Mouse (Mus musculus) lung, embryonic 15.5 days (tissue): ENCODE data around the gene Pabpc6. TPM values are rescaled to one million over a fixed set of nuclear protein-coding genes. Genes with fewer than 3 reads are reported as not detected.
A peak's percentile ranks its signal among the peaks of the same experiment; 100 is the strongest.

Source experiments
- ATAC-seq: fragments of 200-750 bp; cut with Nextera tagmentation; 2 replicates; pipeline ENCODE4 v1.8.0; 2017; ENCODE audit warnings: moderate number of reproducible peaks, borderline replicate concordance; ENCODE audit not compliant: low FRiP score, low TSS enrichment; ENCODE audit errors: extremely low read depth
- H3K27ac ChIP-seq: fragments of 300-500 bp; sonication (generic); 2 replicates; pipeline ENCODE4 v1.5.1; 2015; ENCODE audit warnings: moderate library complexity, mild to moderate bottlenecking, inconsistent platforms
- H3K27me3 ChIP-seq: fragments of 300-500 bp; sonication (generic); 2 replicates; pipeline ENCODE4 v1.6.1; 2015; ENCODE audit warnings: inconsistent platforms
- H3K36me3 ChIP-seq: fragments of 300-500 bp; sonication (generic); 2 replicates; pipeline ENCODE4 v1.6.1; 2015; ENCODE audit warnings: inconsistent platforms
- H3K4me1 ChIP-seq: fragments of 300-500 bp; sonication (generic); 2 replicates; pipeline ENCODE4 v1.6.1; 2015; ENCODE audit warnings: inconsistent platforms
- H3K4me2 ChIP-seq: fragments of 300-500 bp; sonication (generic); 2 replicates; pipeline ENCODE4 v1.6.1; 2015; ENCODE audit warnings: inconsistent platforms, mild to moderate bottlenecking, moderate library complexity
- H3K4me3 ChIP-seq: fragments of 300-500 bp; sonication (generic); 2 replicates; pipeline ENCODE4 v1.5.1; 2015; ENCODE audit warnings: mild to moderate bottlenecking, inconsistent platforms
- H3K9ac ChIP-seq: fragments of 300-500 bp; sonication (generic); 2 replicates; pipeline ENCODE4 v1.6.1; 2015; ENCODE audit warnings: inconsistent platforms
- H3K9me3 ChIP-seq: fragments of 300-500 bp; sonication (generic); 2 replicates; pipeline ENCODE4 v1.6.1; 2016; ENCODE audit warnings: inconsistent platforms
- WGBS: fragments of 180-500 bp; shearing (Covaris S2); methylation state at CpG from one replicate; pipeline ENCODE4 v1.1.7; 2015; 5-methylcytosine and 5-hydroxymethylcytosine counted together
- polyA plus RNA-seq: library from polyadenylated mRNA; unstranded; fragments of >200 nt; fragmentation: Nextera tagmentation; extraction: Ambion mirVana; gene quantifications from 2 replicates; pipeline ENCODE4 v1.2.1, GENCODE M21; 2015

Gene Pabpc6
- not detected in 2 replicates for polyA plus RNA-seq

GRCm38 (mm10) chr17:9669283-9669905 lies at the start of gene Pabpc6:
TSS of gene Pabpc6 (minus strand) at chr17:9669717.
- no peaks in the 10 kb centered on the region for H3K4me1 ChIP-seq
- H3K36me3 ChIP-seq, result no peaks in the 10 kb centered on the region
- H3K27ac ChIP-seq, result no peak within 1 kb of the TSS
- no peak within 1 kb of the TSS for H3K9ac ChIP-seq
- H3K27me3 ChIP-seq, result no peaks in the 10 kb centered on the region
- H3K4me2 ChIP-seq, result no peak within 1 kb of the TSS
- no peaks in the 10 kb centered on the region for H3K9me3 ChIP-seq
- H3K4me3 ChIP-seq, result no peak within 1 kb of the TSS
- no peak for ATAC-seq
- 89% methylated on average over 36 of the region's 36 CpGs for WGBS

GRCm38 (mm10) chr17:9710910-9711309 lies 41.4 kb upstream of the Pabpc6 start:
- no peak overlapping the region for H3K9ac ChIP-seq

GRCm38 (mm10) chr17:9708888-9709287 lies 39.4 kb upstream of the Pabpc6 start:
- 75% methylated on average over 3 of the region's 3 CpGs for WGBS
- no peak overlapping the region for H3K4me2 ChIP-seq
- H3K4me3 ChIP-seq, result no peak overlapping the region
- H3K36me3 ChIP-seq, result no peaks in the 10 kb centered on the region
- H3K9me3 ChIP-seq, result no peaks in the 10 kb centered on the region
- no peak overlapping the region for H3K27ac ChIP-seq
- no peak for ATAC-seq
- no peaks in the 10 kb centered on the region for H3K27me3 ChIP-seq
- H3K9ac ChIP-seq, result no peak overlapping the region
- H3K4me1 ChIP-seq, result no peaks in the 10 kb centered on the region

More at GRCm38 (mm10) chr17:9710910-9711309, 41.4 kb upstream of the Pabpc6 start:
- WGBS, result 63% methylated on average over 6 of the region's 6 CpGs
- Histone ChIP-seq H3K36me3 (no peaks in the 10 kb centered on the region), H3K4me1 (no peaks in the 10 kb centered on the region), H3K27ac (no peak overlapping the region), H3K4me3 (no peak overlapping the region), H3K4me2 (no peak overlapping the region), H3K27me3 (no peaks in the 10 kb centered on the region), H3K9me3 (no peaks in the 10 kb centered on the region)
- no peak for ATAC-seq

GRCm38 (mm10) chr17:9707356-9707755 lies 37.8 kb upstream of the Pabpc6 start:
- no peak overlapping the region for H3K9ac ChIP-seq
- no peaks in the 10 kb centered on the region for H3K9me3 ChIP-seq
- H3K4me3 ChIP-seq, result no peak overlapping the region
- no peaks in the 10 kb centered on the region for H3K27me3 ChIP-seq
- no peaks in the 10 kb centered on the region for H3K4me1 ChIP-seq
- ATAC-seq, result no peak
- no peak overlapping the region for H3K27ac ChIP-seq
- no peak overlapping the region for H3K4me2 ChIP-seq
- WGBS, result 27% methylated on average over 1 of the region's 1 CpGs
- no peaks in the 10 kb centered on the region for H3K36me3 ChIP-seq

GRCm38 (mm10) chr17:9697763-9698162 lies 28.2 kb upstream of the Pabpc6 start:
- Histone ChIP-seq H3K27ac (no peak overlapping the region), H3K36me3 (no peaks in the 10 kb centered on the region), H3K9me3 (no peaks in the 10 kb centered on the region), H3K27me3 (0 out of 2 replicates have a peak, but pooled peaks cover 3% of the 10 kb centered on the region), H3K9ac (no peak overlapping the region), H3K4me1 (no peaks in the 10 kb centered on the region), H3K4me3 (no peak overlapping the region), H3K4me2 (no peak overlapping the region)
- ATAC-seq, result no peak
- 46% methylated on average over 7 of the region's 7 CpGs for WGBS

GRCm38 (mm10) chr17:9691251-9691650 lies 21.7 kb upstream of the Pabpc6 start:
- Histone ChIP-seq H3K27ac (no peak overlapping the region), H3K9me3 (no peaks in the 10 kb centered on the region), H3K4me1 (no peaks in the 10 kb centered on the region), H3K4me2 (no peak overlapping the region), H3K4me3 (no peak overlapping the region), H3K27me3 (no peaks in the 10 kb centered on the region; the same call in 1 of the 2 replicates), H3K36me3 (no peaks in the 10 kb centered on the region), H3K9ac (no peak overlapping the region)
- no peak for ATAC-seq
- 61% methylated on average over 4 of the region's 4 CpGs for WGBS

- Histone ChIP-seq H3K27me3 (no peaks in the 10 kb centered on the region), H3K9me3 (no peaks in the 10 kb centered on the region), H3K4me3 (no peak overlapping the region), H3K9ac (no peak overlapping the region), H3K27ac (no peak overlapping the region), H3K4me1 (no peaks in the 10 kb centered on the region), H3K4me2 (no peak overlapping the region), H3K36me3 (no peaks in the 10 kb centered on the region)
- ATAC-seq, result no peak
- WGBS, result 53% methylated on average over 4 of the region's 4 CpGs
Observed at GRCm38 (mm10) chr17:9683539-9684155, 14.1 kb upstream of the Pabpc6 start.

- no peak overlapping the region for H3K9ac ChIP-seq
- no peaks in the 10 kb centered on the region for H3K27me3 ChIP-seq
- 65% methylated on average over 8 of the region's 8 CpGs for WGBS
- H3K36me3 ChIP-seq, result no peaks in the 10 kb centered on the region
- no peak overlapping the region for H3K4me3 ChIP-seq
- H3K27ac ChIP-seq, result no peak overlapping the region
- no peak for ATAC-seq
- no peak overlapping the region for H3K4me2 ChIP-seq
- no peaks in the 10 kb centered on the region for H3K4me1 ChIP-seq
- no peaks in the 10 kb centered on the region for H3K9me3 ChIP-seq
Observed at GRCm38 (mm10) chr17:9680741-9681140, 11.2 kb upstream of the Pabpc6 start.

- 53% methylated on average over 6 of the region's 6 CpGs for WGBS
- H3K4me2 ChIP-seq, result no peak overlapping the region
- peak; percentile 35; the same call in 1 of the 2 replicates for ATAC-seq
Observed at GRCm38 (mm10) chr17:9675175-9675789, 5.8 kb upstream of the Pabpc6 start.

GRCm38 (mm10) chr17:9667955-9668354 lies 1.6 kb downstream of the Pabpc6 start:
- no peak for ATAC-seq

More at GRCm38 (mm10) chr17:9675175-9675789, 5.8 kb upstream of the Pabpc6 start:
- Histone ChIP-seq H3K4me3 (no peak overlapping the region), H3K9me3 (no peaks in the 10 kb centered on the region), H3K4me1 (no peaks in the 10 kb centered on the region), H3K27ac (no peak overlapping the region), H3K27me3 (no peaks in the 10 kb centered on the region), H3K9ac (no peak overlapping the region), H3K36me3 (no peaks in the 10 kb centered on the region)

GRCm38 (mm10) chr17:9658651-9659050 lies 10.9 kb downstream of the Pabpc6 start:
- Histone ChIP-seq H3K4me3 (no peak overlapping the region), H3K9me3 (no peaks in the 10 kb centered on the region), H3K27ac (no peak overlapping the region), H3K4me2 (no peak overlapping the region), H3K36me3 (no peaks in the 10 kb centered on the region), H3K27me3 (no peaks in the 10 kb centered on the region), H3K9ac (no peak overlapping the region), H3K4me1 (no peaks in the 10 kb centered on the region; the same call in 1 of the 2 replicates)
- 36% methylated on average over 5 of the region's 5 CpGs for WGBS
- ATAC-seq, result no peak

More at GRCm38 (mm10) chr17:9667955-9668354, 1.6 kb downstream of the Pabpc6 start:
- no peaks in the 10 kb centered on the region for H3K27me3 ChIP-seq
- H3K4me2 ChIP-seq, result no peak overlapping the region
- 87% methylated on average over 9 of the region's 9 CpGs for WGBS
- H3K4me1 ChIP-seq, result no peaks in the 10 kb centered on the region
- H3K9me3 ChIP-seq, result no peaks in the 10 kb centered on the region
- no peak overlapping the region for H3K27ac ChIP-seq
- H3K36me3 ChIP-seq, result no peaks in the 10 kb centered on the region
- H3K4me3 ChIP-seq, result no peak overlapping the region
- H3K9ac ChIP-seq, result no peak overlapping the region

GRCm38 (mm10) chr17:9654155-9654554 lies 15.4 kb downstream of the Pabpc6 start:
- Histone ChIP-seq H3K36me3 (no peaks in the 10 kb centered on the region), H3K9me3 (no peaks in the 10 kb centered on the region), H3K27ac (no peak overlapping the region), H3K4me3 (no peak overlapping the region), H3K27me3 (no peaks in the 10 kb centered on the region), H3K4me1 (no peaks in the 10 kb centered on the region), H3K4me2 (no peak overlapping the region), H3K9ac (no peak overlapping the region)
- no peak for ATAC-seq
- 87% methylated on average over 3 of the region's 3 CpGs for WGBS
